Mouse (Mus musculus) G1E (cell line): ENCODE measurements around the gene Ptma. TPM values are rescaled to one million over a fixed set of nuclear protein-coding genes. Genes with fewer than 3 reads are reported as not detected.

Experiments used
- ATAC-seq: 2 replicates; pipeline ENCODE4 v1.8.0; 2016; ENCODE audit warnings: mild to moderate bottlenecking; ENCODE audit not compliant: insufficient number of reproducible peaks, poor library complexity, low FRiP score, severe bottlenecking; ENCODE audit errors: extremely low read depth
- DNase-seq: peaks from one replicate; pipeline ENCODE4 v3.0.0; 2012; ENCODE audit warnings: low spot score
- H3K27me3 ChIP-seq: 2 replicates; pipeline ENCODE4 v1.6.1; 2012; ENCODE audit warnings: mild to moderate bottlenecking, low read length, inconsistent platforms; ENCODE audit not compliant: insufficient read depth
- H3K36me3 ChIP-seq: replicated peaks from 2 replicates; pipeline ENCODE3; 2012; ENCODE audit warnings: mild to moderate bottlenecking, inconsistent platforms
- H3K4me1 ChIP-seq: 2 replicates; pipeline ENCODE4 v1.6.1; 2012; ENCODE audit warnings: low read depth, low read length, inconsistent platforms, mixed read lengths; ENCODE audit not compliant: insufficient read depth
- H3K4me3 ChIP-seq: 2 replicates; pipeline ENCODE4 v1.5.1; 2012; ENCODE audit warnings: low read depth, mild to moderate bottlenecking, inconsistent platforms, low read length, moderate library complexity, mixed read lengths
- H3K9me3 ChIP-seq: replicated peaks from 2 replicates; pipeline ENCODE4 v1.6.1; 2012; ENCODE audit warnings: inconsistent platforms
- CTCF ChIP-seq: IDR thresholded peaks from 2 replicates; pipeline ENCODE4 v1.5.1; 2012; ENCODE audit warnings: low read depth, low read length, inconsistent platforms, mixed read lengths
- GATA1 ChIP-seq: IDR thresholded peaks from 2 replicates; pipeline ENCODE4 v1.6.1; 2012; ENCODE audit warnings: borderline replicate concordance, low read length, inconsistent platforms, mixed read lengths
- GATA2 ChIP-seq: IDR thresholded peaks from 2 replicates; pipeline ENCODE4 v1.6.1; 2012; ENCODE audit warnings: low read depth, low read length, inconsistent platforms, borderline replicate concordance
- POLR2AphosphoS5 ChIP-seq: IDR thresholded peaks from 2 replicates; pipeline ENCODE4 v1.6.1; 2012; ENCODE audit warnings: low read depth, low read length, inconsistent platforms; ENCODE audit not compliant: insufficient replicate concordance
- TAL1 ChIP-seq: conservative IDR thresholded peaks from 2 replicates; pipeline ENCODE4 v1.6.1; 2012; ENCODE audit warnings: low read depth, low read length, inconsistent platforms, mixed read lengths
- polyA plus RNA-seq: library from polyadenylated mRNA; stranded (reverse); fragments of >175 nt; gene quantifications from 2 replicates; pipeline ENCODE4 v1.2.3, GENCODE M21; 2012
- total RNA-seq, 2 experiments: library from RNA; stranded (forward) in 1 of 2; stranded (reverse) in 1 of 2; fragments of 200-1000 nt in 1 of 2; fragments of >200 nt in 1 of 2; fragmentation: Nextera tagmentation in 1 of 2; gene quantifications; 2 replicates each; pipeline ENCODE4 v1.2.3; 2014 to 2017

Ptma gene
- total and polyA plus RNA-seq, 3 experiments: 2,671 to 14,052 (median 4,796) TPM

- TF ChIP-seq GATA2: no peak
- TF ChIP-seq CTCF: no peak
- no peak for TF ChIP-seq GATA1
- no peak for TF ChIP-seq TAL1
- TF ChIP-seq POLR2AphosphoS5: no peak
- Histone ChIP-seq H3K27me3 (no peaks in the 10 kb centered on the region), H3K4me1 (peaks cover 52% of the 10 kb centered on the region), H3K9me3 (no peaks in the 10 kb centered on the region), H3K36me3 (peaks cover 9% of the 10 kb centered on the region), H3K4me3 (peak overlapping the region; percentile 79)
- no peak for ATAC-seq
- DNase-seq: no peak
Measured at GRCm38 (mm10) chr1:86487908-86488314, 38.6 kb upstream of the Ptma start.

- no peak for TF ChIP-seq GATA1
- TF ChIP-seq TAL1: no peak
- TF ChIP-seq POLR2AphosphoS5: no peak
- no peak for TF ChIP-seq GATA2
- TF ChIP-seq CTCF: no peak
- peaks cover 49% of the 10 kb centered on the region for H3K4me1 ChIP-seq
Measured at GRCm38 (mm10) chr1:86488326-86488725, 38.2 kb upstream of the Ptma start.

GRCm38 (mm10) chr1:86488774-86489173 is 37.8 kb upstream of the Ptma start:
- no peaks in the 10 kb centered on the region for H3K27me3 ChIP-seq
- DNase-seq: no peak
- no peak for TF ChIP-seq GATA1
- TF ChIP-seq GATA2: no peak
- TF ChIP-seq CTCF: no peak
- TF ChIP-seq POLR2AphosphoS5: no peak; the same call in 1 of the 2 replicates
- no peak for TF ChIP-seq TAL1
- peaks cover 9% of the 10 kb centered on the region for H3K36me3 ChIP-seq
- H3K4me3 ChIP-seq: peak overlapping the region; percentile 79
- H3K4me1 ChIP-seq: peaks cover 47% of the 10 kb centered on the region
- ATAC-seq: no peak
- no peaks in the 10 kb centered on the region for H3K9me3 ChIP-seq

More at GRCm38 (mm10) chr1:86488326-86488725, 38.2 kb upstream of the Ptma start:
- Histone ChIP-seq H3K36me3 (peaks cover 9% of the 10 kb centered on the region), H3K4me3 (peak overlapping the region; percentile 79), H3K9me3 (no peaks in the 10 kb centered on the region), H3K27me3 (no peaks in the 10 kb centered on the region)
- DNase-seq (no peak), ATAC-seq (no peak)

DNA sequence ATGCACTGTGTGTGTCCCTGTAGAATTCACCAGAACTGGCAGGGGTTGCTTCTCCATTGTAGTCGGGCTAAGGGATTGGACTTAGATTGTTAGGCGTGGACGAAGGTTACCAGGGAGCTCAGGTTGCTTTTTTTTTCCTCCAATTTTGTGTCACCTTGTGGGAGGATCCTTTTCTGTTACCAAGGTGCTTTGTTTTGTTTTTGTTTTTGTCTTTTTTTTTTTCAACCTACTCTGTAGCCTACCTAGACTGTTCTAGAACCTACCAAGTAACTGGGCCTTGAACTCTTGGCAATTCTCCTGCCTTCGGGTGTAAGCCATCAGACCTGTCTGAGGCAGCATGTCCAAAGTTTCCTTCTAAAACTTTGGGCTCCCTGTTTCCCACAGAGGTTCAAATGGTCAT is 36.6 kb upstream of the Ptma start:
- no peak overlapping the region for H3K4me3 ChIP-seq
- DNase-seq (no peak), ATAC-seq (no peak)
- no peaks in the 10 kb centered on the region for H3K27me3 ChIP-seq
- no peak for TF ChIP-seq GATA2
- no peak for TF ChIP-seq GATA1
- TF ChIP-seq CTCF: no peak
- no peak for TF ChIP-seq TAL1
- TF ChIP-seq POLR2AphosphoS5: no peak
- peaks cover 47% of the 10 kb centered on the region for H3K4me1 ChIP-seq
- H3K36me3 ChIP-seq: peaks cover 9% of the 10 kb centered on the region
- no peaks in the 10 kb centered on the region for H3K9me3 ChIP-seq

GRCm38 (mm10) chr1:86490697-86491096 is 35.8 kb upstream of the Ptma start:
- no peak for DNase-seq
- no peak overlapping the region for H3K4me3 ChIP-seq
- no peak for TF ChIP-seq GATA1
- no peak for TF ChIP-seq TAL1
- TF ChIP-seq POLR2AphosphoS5: no peak
- no peak for TF ChIP-seq GATA2
- TF ChIP-seq CTCF: no peak
- peaks cover 9% of the 10 kb centered on the region for H3K36me3 ChIP-seq
- peaks cover 47% of the 10 kb centered on the region for H3K4me1 ChIP-seq
- no peak for ATAC-seq
- H3K27me3 ChIP-seq: no peaks in the 10 kb centered on the region
- H3K9me3 ChIP-seq: no peaks in the 10 kb centered on the region

- no peak for TF ChIP-seq POLR2AphosphoS5
- no peak for TF ChIP-seq CTCF
- no peak for TF ChIP-seq GATA2
- TF ChIP-seq GATA1: no peak
- TF ChIP-seq TAL1: no peak
- peak overlapping the region; percentile 28; the same call in 1 of the 2 replicates for H3K4me3 ChIP-seq
- no peaks in the 10 kb centered on the region for H3K9me3 ChIP-seq
- no peaks in the 10 kb centered on the region for H3K27me3 ChIP-seq
- peaks cover 43% of the 10 kb centered on the region for H3K4me1 ChIP-seq
- DNase-seq: no peak
- no peak for ATAC-seq
- H3K36me3 ChIP-seq: peaks cover 9% of the 10 kb centered on the region
Measured at GRCm38 (mm10) chr1:86491533-86492094, 34.9 kb upstream of the Ptma start.
